Mouse (Mus musculus) heart, adult 11 months (tissue): ENCODE results near the gene B3gnt2.
"Not testable (repeated sequence)": the region's sequence is repeated elsewhere in the genome, so short reads cannot be mapped to it uniquely, and the experiment has no call there.

ENCODE experiments used
- DNase-seq: peaks from one replicate; pipeline ENCODE4 v3.0.0; 2022

B3gnt2 gene

GRCm38 (mm10) chr11:22763556-22764295, 97.0 kb downstream of the B3gnt2 start:
- peak; percentile 84 for DNase-seq

DNA sequence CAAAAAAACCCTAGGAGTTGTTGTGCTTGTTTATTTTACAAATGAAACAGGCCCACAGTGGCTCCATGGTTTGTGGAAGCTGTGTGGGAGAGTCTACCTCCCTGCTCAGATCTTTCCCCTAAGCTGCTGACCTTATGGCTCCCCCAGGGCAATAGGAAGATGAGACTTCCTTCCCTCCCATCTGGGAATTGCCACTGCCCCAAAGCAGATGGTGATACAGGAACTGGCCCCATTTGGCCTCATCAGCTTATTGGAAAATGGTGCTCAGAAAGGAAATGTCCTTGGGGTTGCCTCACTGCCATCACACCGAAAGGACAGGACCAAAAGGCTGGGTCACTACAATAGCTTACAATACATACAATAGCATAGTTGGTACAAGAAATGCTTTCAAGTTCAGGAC, 97.7 kb downstream of the B3gnt2 start:
- peak; percentile 95 for DNase-seq

GRCm38 (mm10) chr11:22762236-22762927, 98.4 kb downstream of the B3gnt2 start:
- peak; percentile 78 for DNase-seq

GRCm38 (mm10) chr11:22759783-22760182, 101.0 kb downstream of the B3gnt2 start:
- peak; percentile 51 for DNase-seq

DNA sequence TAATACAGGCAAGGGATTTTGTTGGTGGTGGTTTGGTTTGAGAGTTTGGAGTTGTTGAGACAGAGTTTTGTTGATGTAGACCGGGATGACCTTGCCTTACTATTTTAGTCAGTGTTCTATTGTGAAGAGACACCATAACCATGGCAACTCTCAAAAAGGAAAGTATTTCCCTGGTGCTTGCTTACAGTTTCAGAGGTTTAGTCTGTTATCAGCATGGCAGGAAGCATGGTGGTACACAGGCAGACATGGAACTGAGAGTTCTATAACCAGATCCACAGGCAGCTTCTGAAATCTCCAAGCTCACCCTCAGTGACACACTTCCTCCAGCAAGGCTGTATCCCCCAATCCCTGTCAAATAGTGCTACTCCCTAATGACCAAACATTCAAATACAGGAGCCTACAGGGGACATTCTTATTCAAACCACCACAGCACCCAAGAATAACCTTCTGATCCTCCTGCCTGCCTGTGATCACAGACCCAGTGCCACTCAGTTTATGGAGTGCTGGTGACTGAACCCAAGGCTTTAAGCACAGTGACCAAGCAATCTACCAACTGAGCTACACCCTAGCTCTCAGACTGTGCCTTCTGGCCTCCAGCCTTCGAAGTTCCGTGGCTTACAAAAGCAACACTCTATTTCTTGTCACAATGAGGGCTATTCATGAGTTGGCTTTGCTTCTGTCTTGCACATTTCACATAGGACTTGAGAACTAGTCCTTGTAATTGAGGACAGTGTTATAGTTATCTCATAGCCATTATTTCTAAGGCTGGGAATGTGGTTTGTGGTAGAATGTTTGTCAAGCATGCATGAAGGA, 104.4 kb downstream of the B3gnt2 start:
- DNase-seq, result peak; percentile 62

- no peak for DNase-seq
Observed at GRCm38 (mm10) chr11:22755180-22755579, 105.6 kb downstream of the B3gnt2 start.

DNA sequence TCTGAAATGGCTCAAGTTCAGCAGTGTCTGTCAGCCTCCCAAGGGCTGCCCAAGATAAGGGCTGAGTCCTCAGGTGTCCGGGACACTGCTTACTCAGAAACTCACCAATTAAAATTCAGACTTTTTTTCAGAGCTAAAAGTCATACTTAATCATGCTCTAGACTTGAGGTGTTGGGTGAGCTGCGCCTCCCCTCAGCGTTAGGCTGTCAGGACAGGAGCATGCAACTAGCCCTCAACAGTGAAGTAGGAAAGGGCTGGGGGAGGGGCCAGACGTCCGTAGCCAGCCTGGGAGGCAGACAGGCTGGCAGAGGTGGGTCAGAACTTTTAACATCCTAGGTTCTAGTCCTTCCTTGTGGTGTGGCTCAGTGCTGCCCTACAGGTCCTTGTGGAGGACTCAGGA, 108.2 kb downstream of the B3gnt2 start:
- DNase-seq, result peak; percentile 51

DNA sequence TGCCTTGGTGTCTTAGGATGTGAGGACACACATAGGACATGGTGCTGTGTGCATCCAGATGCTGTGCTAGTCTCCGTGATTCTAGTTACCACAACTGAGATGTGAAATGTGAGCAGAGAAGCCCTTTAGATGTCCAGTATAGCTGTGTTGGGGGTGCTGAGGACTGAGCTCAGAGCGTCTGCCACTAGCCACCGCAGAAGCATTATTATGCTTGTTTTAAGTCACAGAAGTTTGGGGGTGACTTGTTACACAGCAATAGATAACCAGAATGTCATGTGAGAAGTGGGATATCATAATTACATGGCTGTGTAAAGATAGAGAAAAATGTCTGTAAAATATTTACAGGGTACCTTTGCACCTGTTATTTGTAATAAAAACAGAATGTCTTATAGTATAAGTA, 109.2 kb downstream of the B3gnt2 start:
- peak; percentile 52 for DNase-seq

GRCm38 (mm10) chr11:22747406-22747805, 113.4 kb downstream of the B3gnt2 start:
- no peak for DNase-seq

DNA sequence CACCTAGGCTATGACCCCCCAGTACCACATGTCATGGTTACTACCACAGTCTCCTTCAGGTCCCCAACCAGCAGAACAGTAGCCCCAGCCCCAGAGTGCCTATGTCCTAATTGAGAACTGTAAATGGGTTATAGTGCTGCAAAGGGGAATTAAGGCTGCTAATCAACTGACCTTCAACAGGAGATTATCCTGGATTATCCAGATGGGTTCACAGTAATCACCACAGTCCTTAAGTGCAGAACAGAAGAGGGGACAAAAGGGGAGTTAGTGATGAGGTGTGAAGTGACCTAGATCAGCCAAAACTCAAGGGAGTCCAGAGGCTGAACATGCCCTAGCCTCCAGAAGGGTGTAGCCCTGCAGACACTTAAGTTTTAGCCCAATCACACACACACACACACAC, 115.4 kb downstream of the B3gnt2 start:
- no peak for DNase-seq

DNA sequence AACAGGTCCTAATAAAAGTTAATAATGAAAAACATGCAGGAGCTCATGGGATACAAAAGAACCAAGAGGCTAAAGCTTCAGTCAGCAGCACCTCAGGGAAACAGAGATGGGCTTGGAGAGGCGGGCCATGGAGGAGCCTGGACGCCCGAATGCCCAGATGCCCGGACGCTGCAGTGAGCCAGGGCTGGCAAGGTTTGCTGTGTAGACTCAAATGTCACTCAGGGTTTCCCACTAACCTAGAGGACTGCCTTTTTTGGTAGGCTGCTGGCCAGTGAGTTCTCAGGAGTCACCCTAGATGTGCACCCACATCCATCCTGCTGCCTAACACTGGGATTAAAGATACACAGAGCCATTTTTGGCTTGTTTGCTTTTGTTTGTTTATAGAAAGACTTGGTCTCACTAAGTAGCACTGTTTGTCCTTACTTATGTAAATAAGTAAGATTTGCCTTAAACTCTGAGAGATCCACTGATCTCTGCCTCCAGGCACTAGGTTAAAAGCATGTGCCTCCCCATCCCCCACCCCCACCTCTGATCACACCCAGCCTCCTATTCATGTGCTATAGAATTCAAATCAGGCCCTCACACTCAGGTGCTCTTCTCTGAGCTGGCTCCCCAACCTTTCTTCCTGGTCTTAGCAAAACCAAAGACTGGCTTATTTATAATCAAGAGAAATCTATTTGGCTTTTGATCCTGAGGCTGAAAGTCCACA, 117.0 kb downstream of the B3gnt2 start:
- DNase-seq, result no peak

DNA sequence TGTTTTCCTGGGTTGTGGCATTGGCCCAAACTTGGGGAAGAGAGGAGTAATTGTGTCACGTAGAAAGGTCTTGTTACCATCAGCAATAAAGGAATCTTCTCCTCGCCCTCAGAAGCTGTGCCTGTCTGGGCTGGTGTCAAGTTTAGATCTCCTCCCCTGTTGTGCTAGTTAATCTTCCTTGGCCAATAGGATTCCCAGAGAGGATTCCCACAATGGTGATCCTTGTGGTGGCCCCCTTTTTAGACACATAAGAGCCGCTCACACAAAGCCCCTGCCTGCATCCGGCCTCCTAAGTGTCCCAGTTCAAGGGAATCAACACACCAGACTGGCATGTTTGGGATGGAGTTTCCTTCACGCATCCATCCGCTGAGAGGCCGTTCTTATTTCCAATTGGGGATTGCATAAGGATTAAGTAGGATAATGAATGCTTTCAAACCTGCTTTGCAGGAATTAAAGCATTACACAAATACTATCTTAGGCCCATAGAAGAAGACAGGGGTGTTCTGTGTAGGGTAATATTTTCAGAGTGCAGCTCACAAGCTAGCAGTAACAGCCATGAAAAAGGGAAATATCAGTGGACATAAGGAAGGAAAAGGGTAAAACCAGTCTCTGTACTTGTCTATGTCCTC, 118.6 kb downstream of the B3gnt2 start:
- DNase-seq, result no peak

DNA sequence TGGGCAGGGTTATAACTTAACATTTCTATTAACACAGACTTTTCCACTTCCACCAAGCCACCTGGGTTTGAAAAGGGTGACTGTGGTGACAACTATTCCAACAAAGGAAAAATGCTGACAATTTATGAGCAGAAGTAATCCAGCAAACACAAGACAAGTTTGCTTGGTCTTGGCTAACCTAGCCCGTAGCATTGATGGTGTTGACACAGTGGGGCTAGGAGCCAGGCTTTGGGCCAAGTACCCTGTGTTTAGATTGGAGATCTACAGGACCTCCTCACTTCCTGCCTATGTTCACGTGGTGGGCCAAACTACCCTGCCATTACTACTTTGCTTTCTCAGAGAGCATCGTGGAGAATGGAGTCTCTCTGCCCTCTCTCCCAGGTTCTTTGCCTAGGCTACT, 119.3 kb downstream of the B3gnt2 start:
- no peak for DNase-seq

DNA sequence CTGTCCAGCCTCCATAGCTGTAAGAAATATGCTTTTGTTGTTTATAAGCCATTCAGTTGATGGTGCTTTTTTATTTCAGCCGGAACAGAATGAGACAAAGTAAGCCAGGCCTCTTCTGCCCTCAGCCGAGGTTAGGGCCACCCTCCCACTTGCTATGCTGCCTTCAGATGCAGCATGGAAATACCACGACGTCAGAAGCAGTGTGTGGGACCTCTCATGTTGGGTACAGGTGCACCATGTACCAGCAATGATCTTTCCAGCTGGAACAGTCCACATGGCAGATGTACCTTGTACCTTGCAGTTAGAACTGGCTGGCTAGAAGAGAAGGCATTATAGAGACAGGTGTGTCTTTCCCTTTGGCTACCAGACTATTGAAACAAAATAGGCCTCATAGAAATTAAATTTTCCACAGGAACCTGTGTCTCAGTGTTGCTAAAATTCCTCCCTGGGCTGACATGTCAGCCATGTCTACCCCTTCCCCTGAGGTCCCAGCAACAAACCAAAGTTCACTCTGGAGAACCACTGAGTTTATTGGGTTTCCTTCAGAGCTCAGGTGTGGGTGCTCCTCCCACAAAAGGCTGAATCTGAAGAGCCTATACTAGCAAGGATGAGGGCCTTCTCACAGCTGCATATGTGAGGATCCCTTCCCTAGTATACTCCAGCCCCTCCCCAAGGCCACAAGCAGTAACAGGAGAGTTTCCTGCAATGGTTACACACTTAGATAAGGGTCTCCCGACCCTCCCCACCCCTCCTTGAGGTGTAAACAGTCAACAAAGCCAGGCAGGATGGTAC, 121.1 kb downstream of the B3gnt2 start:
- DNase-seq, result no peak

DNA sequence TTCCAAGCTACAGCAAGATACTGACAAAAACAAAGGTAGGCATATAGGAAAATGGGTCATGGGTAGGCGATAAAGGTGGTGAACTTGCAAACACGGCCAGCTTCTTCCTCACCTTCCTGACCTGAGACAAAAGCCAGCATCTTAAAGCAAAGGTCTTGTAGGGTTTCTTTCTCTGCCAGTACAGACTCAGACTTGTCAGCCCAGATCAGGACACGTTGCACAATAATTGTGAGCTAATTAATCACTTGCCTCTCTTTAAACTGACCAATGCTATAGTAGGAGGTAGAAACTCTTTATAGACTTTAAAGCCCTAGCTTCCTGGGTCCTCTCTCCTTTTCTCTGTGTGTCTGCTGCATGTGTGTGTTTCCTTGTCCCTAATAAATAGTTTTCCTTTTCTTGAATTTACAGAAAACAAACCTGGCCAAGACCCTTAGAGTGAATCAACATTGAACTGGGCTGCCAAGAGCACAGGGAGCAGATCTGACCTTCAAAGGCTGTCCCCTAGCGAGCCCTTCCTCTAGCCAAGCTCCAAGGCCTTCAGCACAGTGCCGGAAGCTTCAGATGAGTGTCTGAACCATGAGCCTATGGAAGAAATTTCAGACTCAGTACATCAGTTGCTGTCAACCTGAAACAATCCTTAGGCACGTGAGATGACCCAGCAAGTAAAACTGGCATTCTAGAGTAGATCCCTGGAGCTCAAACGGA, 124.1 kb downstream of the B3gnt2 start:
- DNase-seq, result no peak

GRCm38 (mm10) chr11:22735128-22735527, 125.6 kb downstream of the B3gnt2 start:
- DNase-seq, result not testable (repeated sequence)

GRCm38 (mm10) chr11:22733936-22734335, 126.8 kb downstream of the B3gnt2 start:
- no peak for DNase-seq

GRCm38 (mm10) chr11:22732907-22733306, 127.9 kb downstream of the B3gnt2 start:
- no peak for DNase-seq

- no peak for DNase-seq
Observed at GRCm38 (mm10) chr11:22723096-22723495, 137.7 kb downstream of the B3gnt2 start.

GRCm38 (mm10) chr11:22720096-22720495, 140.7 kb downstream of the B3gnt2 start:
- no peak for DNase-seq

- DNase-seq, result no peak
Observed at GRCm38 (mm10) chr11:22719570-22719969, 141.2 kb downstream of the B3gnt2 start.
